Mouse (Mus musculus) kidney, embryonic 15.5 days (tissue): Measurements from ENCODE around the gene Nfe2l2. TPM values are rescaled to one million over a fixed set of nuclear protein-coding genes. Genes with fewer than 3 reads are reported as not detected.
"Not testable (repeated sequence)": the region's sequence is repeated elsewhere in the genome, so short reads cannot be mapped to it uniquely, and the experiment has no call there.

Source experiments
- ATAC-seq: fragments of 200-750 bp; cut with Nextera tagmentation; replicated peaks from 2 replicates; pipeline ENCODE4 v1.8.0; 2017; ENCODE audit warnings: moderate TSS enrichment; ENCODE audit not compliant: low FRiP score
- H3K27ac ChIP-seq: fragments of 300-500 bp; sonication (generic); 2 replicates; pipeline ENCODE4 v1.5.1; 2015; ENCODE audit warnings: mild to moderate bottlenecking, inconsistent platforms
- H3K27me3 ChIP-seq: fragments of 300-500 bp; sonication (generic); 2 replicates; pipeline ENCODE4 v1.6.1; 2015; ENCODE audit warnings: inconsistent platforms
- H3K36me3 ChIP-seq: fragments of 300-500 bp; sonication (generic); 2 replicates; pipeline ENCODE4 v1.6.1; 2015; ENCODE audit warnings: inconsistent platforms
- H3K4me1 ChIP-seq: fragments of 300-500 bp; sonication (generic); 2 replicates; pipeline ENCODE4 v1.6.1; 2015; ENCODE audit warnings: inconsistent platforms
- H3K4me2 ChIP-seq: fragments of 300-500 bp; sonication (generic); 2 replicates; pipeline ENCODE4 v1.6.1; 2015; ENCODE audit warnings: moderate library complexity, mild to moderate bottlenecking, inconsistent platforms
- H3K4me3 ChIP-seq: fragments of 300-500 bp; sonication (generic); replicated peaks from 2 replicates; pipeline ENCODE4 v1.5.1; 2015; ENCODE audit warnings: mild to moderate bottlenecking, inconsistent platforms
- H3K9ac ChIP-seq: fragments of 300-500 bp; sonication (generic); 2 replicates; pipeline ENCODE4 v1.6.1; 2015; ENCODE audit warnings: mild to moderate bottlenecking, inconsistent platforms
- H3K9me3 ChIP-seq: fragments of 300-500 bp; sonication (generic); replicated peaks from 2 replicates; pipeline ENCODE4 v1.6.1; 2016; ENCODE audit warnings: inconsistent platforms
- WGBS: fragments of 180-500 bp; shearing (Covaris S2); methylation state at CpG from one replicate; pipeline ENCODE4 v1.1.7; 2015; ENCODE audit warnings: mixed read lengths; 5-methylcytosine and 5-hydroxymethylcytosine counted together
- polyA plus RNA-seq: library from polyadenylated mRNA; unstranded; fragments of >200 nt; fragmentation: Nextera tagmentation; extraction: Ambion mirVana; gene quantifications from 2 replicates; pipeline ENCODE4 v1.2.1, GENCODE M21; 2015

The Nfe2l2 gene
- polyA plus RNA-seq, 1 experiment from 2014 or later = 70.2 TPM

GRCm38 (mm10) chr2:75656924-75657323 lies 47.5 kb downstream of the Nfe2l2 start:
- Histone ChIP-seq H3K27ac (peak overlapping the region; percentile 99), H3K9ac (0 out of 2 replicates have a peak overlapping the region, but pooled peaks have one; percentile 81), H3K4me2 (no peak overlapping the region), H3K9me3 (no peaks in the 10 kb centered on the region), H3K36me3 (peaks cover 7% of the 10 kb centered on the region; the same call in 1 of the 2 replicates), H3K4me3 (no peak overlapping the region), H3K27me3 (no peaks in the 10 kb centered on the region), H3K4me1 (peaks cover 34% of the 10 kb centered on the region)
- no peak for ATAC-seq
- WGBS = 84% methylated on average over 5 of the region's 5 CpGs

DNA sequence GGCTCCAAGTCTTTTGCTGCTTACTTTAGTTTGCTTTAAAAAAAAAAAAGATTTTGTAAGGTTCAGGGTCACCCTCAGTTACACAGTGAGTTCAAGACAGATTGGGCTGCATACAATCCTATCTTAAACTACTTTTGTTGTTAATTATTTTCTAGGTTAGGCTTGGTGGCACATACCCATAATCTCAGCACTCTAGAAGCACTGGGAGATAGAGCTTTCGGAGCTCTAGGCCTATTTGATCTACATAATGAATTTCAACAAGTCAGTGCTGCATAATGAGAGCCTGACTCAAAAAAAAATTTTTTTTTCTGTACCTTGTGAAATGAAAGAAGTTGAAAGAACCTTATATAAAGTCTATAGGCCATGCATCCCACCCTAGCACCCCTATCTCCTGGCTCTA lies 49.8 kb downstream of the Nfe2l2 start:
- no peak overlapping the region for H3K4me2 ChIP-seq
- no peaks in the 10 kb centered on the region for H3K9me3 ChIP-seq
- 66% methylated on average over 1 of the region's 1 CpGs for WGBS
- no peak overlapping the region for H3K9ac ChIP-seq
- no peaks in the 10 kb centered on the region for H3K36me3 ChIP-seq
- peaks cover 26% of the 10 kb centered on the region for H3K4me1 ChIP-seq
- no peak overlapping the region for H3K4me3 ChIP-seq
- ATAC-seq = no peak
- H3K27ac ChIP-seq = peak overlapping the region; percentile 59
- no peaks in the 10 kb centered on the region for H3K27me3 ChIP-seq

DNA sequence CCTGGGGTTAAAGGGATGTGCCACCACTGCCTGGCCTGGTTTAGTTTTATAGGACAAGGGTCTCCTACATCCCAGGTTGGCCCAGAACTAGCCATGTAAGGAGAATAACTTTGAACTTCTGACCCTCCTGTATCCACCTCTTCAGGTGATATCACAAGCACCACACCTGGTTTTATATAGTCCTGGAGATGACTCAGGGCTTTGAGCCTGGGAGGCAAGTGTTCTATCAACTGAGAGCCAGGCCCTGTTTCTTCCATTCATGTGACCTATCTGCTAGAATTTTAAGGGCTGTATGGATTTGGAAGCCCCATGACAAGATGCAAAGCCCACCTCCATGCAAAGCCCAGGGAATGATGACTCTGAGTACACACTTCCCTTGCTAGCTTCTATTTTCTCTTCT lies 51.3 kb downstream of the Nfe2l2 start:
- H3K27me3 ChIP-seq = no peaks in the 10 kb centered on the region
- ATAC-seq = no peak
- H3K4me3 ChIP-seq = no peak overlapping the region

GRCm38 (mm10) chr2:75650437-75650836 lies 54.0 kb downstream of the Nfe2l2 start:
- no peaks in the 10 kb centered on the region for H3K9me3 ChIP-seq
- peaks cover 7% of the 10 kb centered on the region for H3K4me1 ChIP-seq
- 85% methylated on average over 1 of the region's 1 CpGs for WGBS

More for the DNA sequence above, 51.3 kb downstream of the Nfe2l2 start:
- Histone ChIP-seq H3K9me3 (no peaks in the 10 kb centered on the region), H3K4me1 (peaks cover 26% of the 10 kb centered on the region), H3K36me3 (no peaks in the 10 kb centered on the region), H3K27ac (no peak overlapping the region), H3K9ac (no peak overlapping the region), H3K4me2 (no peak overlapping the region)

DNA sequence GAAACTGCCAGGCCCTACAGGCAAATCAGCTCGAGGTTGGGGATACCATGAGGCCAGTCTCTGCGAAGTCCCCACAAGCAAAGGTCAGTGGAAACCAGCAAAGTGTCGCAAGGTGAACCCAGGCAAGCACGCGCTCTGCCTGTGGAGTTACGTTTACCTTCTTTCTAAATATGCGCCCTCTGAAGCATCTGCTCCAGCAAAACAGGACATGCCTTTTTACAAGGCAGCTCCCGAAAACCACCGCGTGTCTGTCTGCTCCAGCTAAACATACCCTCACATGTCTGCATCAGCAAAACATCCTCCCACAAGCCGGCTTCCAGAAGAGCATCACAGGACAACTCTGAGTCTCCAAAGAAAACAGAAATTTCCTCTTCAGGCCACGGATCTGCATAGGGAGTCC lies 59.2 kb downstream of the Nfe2l2 start:
- H3K9ac ChIP-seq = no peak overlapping the region
- H3K4me3 ChIP-seq = no peak overlapping the region
- no peaks in the 10 kb centered on the region for H3K9me3 ChIP-seq
- no peak overlapping the region for H3K4me2 ChIP-seq
- H3K27ac ChIP-seq = no peak overlapping the region
- 90% methylated on average over 12 of the region's 12 CpGs for WGBS
- H3K36me3 ChIP-seq = no peaks in the 10 kb centered on the region
- H3K27me3 ChIP-seq = no peaks in the 10 kb centered on the region
- H3K4me1 ChIP-seq = peaks cover 13% of the 10 kb centered on the region; the same call in 1 of the 2 replicates
- no peak for ATAC-seq

More at GRCm38 (mm10) chr2:75650437-75650836, 54.0 kb downstream of the Nfe2l2 start:
- no peak overlapping the region for H3K4me2 ChIP-seq
- H3K27me3 ChIP-seq = no peaks in the 10 kb centered on the region
- H3K27ac ChIP-seq = no peak overlapping the region
- ATAC-seq = no peak
- no peaks in the 10 kb centered on the region for H3K36me3 ChIP-seq
- no peak overlapping the region for H3K9ac ChIP-seq
- H3K4me3 ChIP-seq = no peak overlapping the region

- Histone ChIP-seq H3K27ac (no peak overlapping the region), H3K27me3 (no peaks in the 10 kb centered on the region), H3K4me3 (no peak overlapping the region), H3K4me1 (peaks cover 13% of the 10 kb centered on the region; the same call in 1 of the 2 replicates), H3K36me3 (no peaks in the 10 kb centered on the region), H3K4me2 (no peak overlapping the region), H3K9ac (no peak overlapping the region), H3K9me3 (no peaks in the 10 kb centered on the region)
- no peak for ATAC-seq
- 85% methylated on average over 6 of the region's 6 CpGs for WGBS
Observed at GRCm38 (mm10) chr2:75643950-75644349, 60.5 kb downstream of the Nfe2l2 start.

GRCm38 (mm10) chr2:75642795-75643550 lies 61.5 kb downstream of the Nfe2l2 start:
- no peak overlapping the region for H3K9ac ChIP-seq
- no peaks in the 10 kb centered on the region for H3K9me3 ChIP-seq
- ATAC-seq = peak; percentile 58
- H3K27me3 ChIP-seq = no peaks in the 10 kb centered on the region
- peak overlapping the region; percentile 54 for H3K27ac ChIP-seq
- no peaks in the 10 kb centered on the region for H3K36me3 ChIP-seq
- no peak overlapping the region for H3K4me2 ChIP-seq
- no peak overlapping the region for H3K4me3 ChIP-seq
- H3K4me1 ChIP-seq = peaks cover 13% of the 10 kb centered on the region; the same call in 1 of the 2 replicates
- 71% methylated on average over 8 of the region's 8 CpGs for WGBS

GRCm38 (mm10) chr2:75642312-75642711 lies 62.1 kb downstream of the Nfe2l2 start:
- peaks cover 15% of the 10 kb centered on the region for H3K4me1 ChIP-seq
- not testable (repeated sequence) for H3K9ac ChIP-seq, H3K36me3 ChIP-seq, ATAC-seq, H3K4me3 ChIP-seq, H3K4me2 ChIP-seq, H3K27ac ChIP-seq, H3K27me3 ChIP-seq, H3K9me3 ChIP-seq
- WGBS = 75% methylated on average over 3 of the region's 4 CpGs

GRCm38 (mm10) chr2:75639535-75639934 lies 64.9 kb downstream of the Nfe2l2 start:
- H3K4me1 ChIP-seq = peaks cover 19% of the 10 kb centered on the region
- H3K9ac ChIP-seq, H3K36me3 ChIP-seq, H3K9me3 ChIP-seq, ATAC-seq, H3K27me3 ChIP-seq, H3K4me3 ChIP-seq: not testable (repeated sequence)
- H3K4me2 ChIP-seq = peak overlapping the region; percentile 44
- WGBS = 7% methylated on average over 11 of the region's 12 CpGs
- H3K27ac ChIP-seq = 0 out of 2 replicates have a peak overlapping the region, but pooled peaks have one; percentile 75

GRCm38 (mm10) chr2:75637822-75638221 lies 66.6 kb downstream of the Nfe2l2 start:
- Histone ChIP-seq H3K27ac (peak overlapping the region; percentile 37; the same call in 1 of the 2 replicates), H3K4me1 (peaks cover 18% of the 10 kb centered on the region)
- H3K36me3 ChIP-seq, H3K9ac ChIP-seq, H3K27me3 ChIP-seq, ATAC-seq, H3K4me3 ChIP-seq, H3K9me3 ChIP-seq, H3K4me2 ChIP-seq: not testable (repeated sequence)
- WGBS = 91% methylated on average over 6 of the region's 6 CpGs

GRCm38 (mm10) chr2:75637361-75637760 lies 67.1 kb downstream of the Nfe2l2 start:
- Histone ChIP-seq H3K9me3 (no peaks in the 10 kb centered on the region), H3K4me1 (peaks cover 17% of the 10 kb centered on the region), H3K4me2 (no peak overlapping the region), H3K4me3 (no peak overlapping the region), H3K36me3 (no peaks in the 10 kb centered on the region), H3K27me3 (no peaks in the 10 kb centered on the region), H3K9ac (no peak overlapping the region), H3K27ac (no peak overlapping the region; the same call in 1 of the 2 replicates)
- no peak for ATAC-seq

DNA sequence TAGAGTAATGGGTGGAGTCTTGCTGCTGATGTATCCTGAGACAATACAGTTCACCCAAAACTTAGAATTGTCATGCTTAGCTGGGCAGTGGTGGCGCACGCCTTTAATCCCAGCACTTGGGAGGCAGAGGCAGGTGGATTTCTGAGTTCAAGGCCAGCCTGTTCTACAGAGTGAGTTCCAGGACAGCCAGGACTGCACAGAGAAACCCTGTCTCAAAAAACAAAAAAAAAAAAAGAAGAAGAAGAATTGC lies 67.5 kb downstream of the Nfe2l2 start:
- 95% methylated on average over 2 of the region's 2 CpGs for WGBS
- H3K4me3 ChIP-seq, H3K9me3 ChIP-seq, H3K9ac ChIP-seq, H3K36me3 ChIP-seq, H3K27me3 ChIP-seq, ATAC-seq, H3K27ac ChIP-seq, H3K4me2 ChIP-seq: not testable (repeated sequence)
- peaks cover 17% of the 10 kb centered on the region for H3K4me1 ChIP-seq
